Mouse (Mus musculus) spleen, postnatal 4 days (tissue): ENCODE data around the gene Pifo.

Experiments used
- DNase-seq, 2 experiments: peaks; one replicate each; pipeline ENCODE4 v3.0.0; 2022; ENCODE audit warnings: low spot score in 2 of 2

The Pifo gene

DNA sequence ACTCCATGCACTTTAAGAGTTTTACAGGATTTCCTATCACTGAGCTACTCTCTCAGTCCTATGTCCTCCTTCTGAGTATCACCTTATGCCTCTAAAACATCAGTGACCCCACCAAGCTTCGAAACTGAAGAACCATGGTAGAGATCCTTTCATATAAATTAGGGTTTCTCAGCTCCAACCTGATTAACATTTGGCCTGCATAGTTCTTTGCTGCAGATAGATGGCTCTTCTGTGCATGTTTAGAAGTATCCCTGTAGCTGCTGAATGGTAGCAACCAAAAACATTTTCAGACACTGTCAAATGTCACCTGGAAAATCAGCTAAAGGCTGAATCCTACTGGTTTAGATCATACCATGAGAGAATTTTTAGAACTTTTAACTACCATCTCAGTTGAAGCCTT is 57.2 kb downstream of the Pifo start:
- DNase-seq = no peak

DNA sequence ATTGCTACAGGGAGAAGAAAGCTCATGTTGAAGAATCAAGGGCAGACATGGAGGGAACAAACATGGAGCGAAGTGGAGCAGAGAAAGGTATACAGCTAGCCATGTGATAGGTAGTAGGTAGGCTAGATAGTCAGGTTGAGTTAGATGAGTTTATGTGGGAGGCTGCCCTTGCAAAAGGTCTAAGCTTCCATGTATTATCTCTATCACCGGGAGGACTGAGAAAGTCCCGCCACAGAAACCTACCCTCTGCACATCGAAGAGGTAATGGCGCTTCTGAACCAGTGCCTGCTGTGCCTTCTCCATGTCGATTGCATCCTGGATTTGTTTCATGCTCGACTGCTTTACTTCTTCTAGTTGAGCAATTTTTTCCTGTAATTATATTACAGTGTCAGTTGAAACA is 63.1 kb downstream of the Pifo start:
- DNase-seq = no peak
